Mouse (Mus musculus) E14TG2a.4 (cell line): ENCODE measurements at regions not wholly inside any gene's neighbourhood (a gene's known extent, or its start where the extent isn't known, plus 50 kb on each side); places are given as distances from the start of the nearest gene placed in this dataset.

ENCODE experiments used
- CTCF ChIP-seq: conservative IDR thresholded peaks from 2 replicates; pipeline ENCODE4 v1.5.1; 2014; ENCODE audit warnings: low read length
- NANOG ChIP-seq: IDR thresholded peaks from 2 replicates; pipeline ENCODE4 v1.6.1; 2014; ENCODE audit warnings: borderline replicate concordance, low read length, mixed read lengths

DNA sequence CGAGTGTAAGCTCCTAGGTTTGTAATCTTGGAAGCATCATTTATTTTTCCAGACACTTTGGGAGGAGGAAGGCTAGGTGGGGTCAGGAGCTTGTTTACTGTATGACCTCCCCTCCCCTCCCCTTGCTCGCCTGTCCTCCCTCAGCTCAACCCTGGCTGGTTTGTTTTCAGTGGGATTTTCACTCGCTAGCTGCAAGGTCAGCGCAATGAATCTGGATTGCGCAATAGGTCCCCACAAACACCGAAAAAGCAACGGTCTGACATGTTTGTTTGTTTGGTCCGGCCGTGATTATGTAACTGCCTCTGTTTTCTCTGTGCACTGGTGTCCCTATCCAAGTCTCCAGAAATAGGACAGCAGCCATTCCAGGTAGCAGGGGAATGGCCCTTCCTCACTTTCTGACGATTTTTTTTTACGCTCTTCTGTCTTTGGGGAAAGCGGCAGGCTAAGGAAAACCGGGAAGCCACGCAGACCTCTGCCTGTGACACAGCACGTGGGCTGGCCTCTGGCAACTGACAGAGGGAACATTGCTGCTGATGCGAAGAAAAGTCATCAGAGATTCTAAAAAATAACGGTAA, 108.6 kb downstream of the Irs2 start:
- no peak for TF ChIP-seq CTCF
- no peak for TF ChIP-seq NANOG
